Mouse (Mus musculus) brain, adult 2 months (tissue): ENCODE data around the gene Wdr77.
"Not testable (repeated sequence)": the region's sequence is repeated elsewhere in the genome, so short reads cannot be mapped to it uniquely, and the experiment has no call there.

Experiments
- DNase-seq: peaks from one replicate; pipeline ENCODE4 v3.0.0; 2011; ENCODE audit warnings: low read depth, low spot score

Wdr77 gene

DNA sequence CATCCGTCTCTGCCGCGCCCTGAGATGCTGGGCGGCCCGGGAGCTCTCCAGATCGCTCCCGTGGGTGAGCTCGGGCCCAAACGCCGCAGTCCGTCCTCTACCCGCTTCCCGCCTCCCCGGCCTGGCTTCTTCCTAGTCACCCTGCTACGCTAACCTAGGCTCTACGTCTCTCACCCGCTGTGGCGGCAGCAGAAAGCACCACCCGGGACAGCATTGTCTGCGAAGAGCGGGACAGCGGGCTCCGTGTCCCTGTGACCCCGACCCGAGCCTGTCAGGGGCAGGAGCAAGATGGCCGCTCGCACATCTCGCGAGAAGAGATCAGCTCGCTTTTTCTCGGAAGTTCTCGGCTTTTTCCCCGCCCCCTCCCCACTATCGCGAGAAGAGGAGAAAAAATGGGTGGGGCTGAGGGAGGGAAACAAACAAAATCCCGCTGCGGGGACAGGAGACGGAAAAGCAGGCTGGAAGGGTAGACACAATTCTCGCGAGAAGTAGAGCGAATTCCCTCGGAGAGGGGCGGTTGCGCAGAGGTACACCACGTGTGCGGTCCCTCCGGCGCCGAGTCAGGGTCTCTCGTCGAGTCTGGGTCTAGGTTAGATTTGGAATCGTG lies at the start of gene Wdr77:
Gene Wdr77 (plus strand): TSS at position 396 of the 607 bp plus-strand sequence.
- DNase-seq: peak; percentile 99

DNA sequence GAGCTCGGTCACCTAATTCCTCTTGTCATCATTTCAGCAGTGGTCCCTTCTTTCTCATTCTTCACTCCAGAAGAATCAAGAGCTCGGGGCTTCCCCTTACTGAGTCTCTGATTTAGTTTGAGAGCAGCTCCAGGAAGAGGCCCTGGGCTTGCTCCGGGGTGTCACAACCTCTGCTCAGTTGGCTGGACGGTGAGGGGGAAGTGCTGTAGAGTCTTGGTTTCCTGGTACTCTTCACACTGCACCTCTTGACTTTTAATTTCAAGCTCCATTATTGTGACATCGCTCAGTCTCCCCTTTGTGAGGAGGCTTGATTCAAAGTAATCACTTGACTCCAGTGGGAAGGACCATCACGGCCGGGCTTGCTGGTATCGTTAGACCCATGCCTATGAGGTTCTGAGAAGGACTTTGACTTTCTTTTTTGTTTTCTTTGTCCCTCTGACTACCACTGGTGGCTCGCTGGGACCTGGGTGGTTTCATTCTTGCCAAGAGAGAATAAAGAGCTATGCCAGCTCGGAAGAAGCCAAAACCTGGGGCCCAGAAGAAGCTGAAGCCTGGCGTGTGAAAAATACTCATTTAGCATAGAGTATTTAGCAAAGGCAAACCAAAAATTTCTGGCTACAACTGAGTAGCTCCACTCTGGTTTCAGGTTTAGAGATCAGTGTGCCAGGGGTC lies 48.5 kb upstream of the Wdr77 start:
- no peak for DNase-seq

DNA sequence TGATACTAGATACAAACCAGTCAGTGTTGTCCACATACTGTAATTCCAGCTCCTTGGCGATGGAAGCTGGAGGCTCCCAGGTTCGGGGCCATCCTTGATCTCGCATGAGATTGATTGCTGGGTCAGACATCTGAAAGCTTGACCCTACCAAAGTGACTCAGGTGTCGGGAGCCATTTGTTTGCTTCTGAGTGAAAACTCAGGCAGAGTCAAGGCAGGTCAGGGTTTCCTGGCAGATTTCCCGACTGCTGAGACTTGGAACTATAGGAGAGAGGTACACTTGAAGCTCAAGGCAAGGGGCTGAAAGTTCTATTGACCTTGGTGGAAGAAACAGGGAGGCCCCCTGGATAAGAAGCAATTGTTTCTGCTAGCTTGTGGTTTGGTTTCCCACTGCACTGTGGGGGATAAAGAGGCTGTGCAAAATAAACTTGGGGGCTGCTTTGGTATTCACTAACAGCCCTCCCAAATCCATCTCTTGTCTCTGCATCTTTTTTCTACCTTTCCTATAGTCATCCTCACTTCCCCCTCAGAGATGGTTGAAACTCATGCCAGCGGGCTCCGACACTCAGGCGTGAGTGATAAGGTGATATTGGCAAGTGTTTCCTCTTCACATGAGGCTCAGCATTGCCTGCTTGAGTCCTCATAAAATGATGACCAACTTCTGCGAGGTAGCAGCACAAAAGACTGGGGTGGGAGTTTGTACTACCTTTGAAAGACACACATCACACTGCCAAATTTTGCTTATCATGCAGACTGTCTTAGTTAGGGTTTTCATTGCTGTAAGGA lies 46.9 kb upstream of the Wdr77 start:
- DNase-seq: no peak

DNA sequence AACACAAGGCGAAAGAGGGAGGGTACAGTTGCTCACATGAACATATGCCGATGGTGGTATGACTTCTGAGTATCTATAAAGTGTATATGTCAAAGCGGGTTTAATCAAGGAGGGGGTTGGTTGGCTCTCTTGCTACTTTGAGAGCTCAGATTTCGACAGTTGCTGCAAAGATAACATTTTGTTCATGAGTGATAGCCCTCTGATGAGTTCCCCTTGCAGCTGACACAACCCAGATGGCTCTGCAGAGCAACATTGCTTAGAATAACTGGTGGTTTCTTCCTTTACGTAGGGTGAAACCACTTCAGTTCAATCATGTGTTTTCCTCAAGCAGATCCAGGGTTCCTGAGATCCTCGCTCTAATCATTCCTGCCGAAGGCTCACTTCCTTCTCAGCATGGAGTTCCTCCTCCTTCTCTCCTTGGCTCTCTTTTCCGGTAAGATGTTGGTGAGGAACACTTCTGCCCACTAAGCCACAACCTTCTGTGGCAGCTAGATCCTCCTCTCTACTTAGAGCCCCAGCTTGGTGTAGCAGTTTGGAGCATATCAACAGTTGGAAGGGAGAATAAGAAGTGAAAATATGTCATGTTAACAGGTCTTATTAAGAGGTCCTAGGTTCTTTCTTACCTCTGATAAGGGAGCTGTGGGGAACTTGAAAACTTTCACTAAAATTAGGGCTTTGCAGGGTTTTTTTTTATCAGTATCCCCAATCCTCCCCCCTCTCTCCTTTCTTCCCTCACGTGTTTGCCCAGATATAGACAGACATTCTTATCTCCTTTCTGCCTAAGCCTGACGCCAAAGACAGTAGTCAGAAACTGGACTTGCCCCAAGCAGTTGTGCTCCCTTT lies 45.1 kb upstream of the Wdr77 start:
- DNase-seq: no peak

DNA sequence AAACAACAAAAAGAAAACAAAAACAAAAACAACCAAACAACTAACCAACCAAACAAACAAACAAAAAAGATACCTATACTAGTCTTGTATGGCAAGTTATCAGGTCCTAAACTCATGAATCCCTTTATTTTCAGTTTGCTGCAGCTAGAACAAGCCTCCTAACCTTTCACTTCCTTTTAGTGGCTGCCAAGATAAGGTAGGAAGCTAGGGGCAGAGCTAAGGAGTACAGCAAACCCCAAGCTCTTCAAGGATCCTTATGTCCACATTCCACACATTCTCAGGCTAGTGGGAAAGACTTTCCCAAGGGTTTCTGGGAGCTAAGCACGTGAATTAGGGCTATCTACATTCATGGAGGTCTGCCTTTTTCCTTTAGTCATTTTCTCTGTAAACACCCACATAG lies 43.9 kb upstream of the Wdr77 start:
- no peak for DNase-seq

DNA sequence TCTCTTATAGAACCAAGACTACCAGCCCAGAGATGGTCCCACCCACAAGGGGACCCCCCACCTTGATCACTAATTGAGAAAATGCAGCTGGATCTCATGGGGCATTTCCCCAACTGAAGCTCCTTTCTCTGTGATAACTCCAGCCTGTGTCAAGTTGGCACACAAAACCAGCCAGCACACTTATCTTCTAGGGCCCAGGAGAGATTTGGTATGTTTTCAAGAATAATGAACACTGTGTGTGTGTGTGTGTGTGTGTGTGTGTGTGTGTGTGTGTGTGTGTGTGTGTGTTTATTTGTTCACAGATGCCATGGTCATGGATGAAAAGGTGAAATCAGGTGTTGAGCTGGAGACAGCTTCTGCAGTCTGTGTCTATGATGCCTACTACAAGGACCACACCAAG lies 42.7 kb upstream of the Wdr77 start:
- DNase-seq: not testable (repeated sequence)

DNA sequence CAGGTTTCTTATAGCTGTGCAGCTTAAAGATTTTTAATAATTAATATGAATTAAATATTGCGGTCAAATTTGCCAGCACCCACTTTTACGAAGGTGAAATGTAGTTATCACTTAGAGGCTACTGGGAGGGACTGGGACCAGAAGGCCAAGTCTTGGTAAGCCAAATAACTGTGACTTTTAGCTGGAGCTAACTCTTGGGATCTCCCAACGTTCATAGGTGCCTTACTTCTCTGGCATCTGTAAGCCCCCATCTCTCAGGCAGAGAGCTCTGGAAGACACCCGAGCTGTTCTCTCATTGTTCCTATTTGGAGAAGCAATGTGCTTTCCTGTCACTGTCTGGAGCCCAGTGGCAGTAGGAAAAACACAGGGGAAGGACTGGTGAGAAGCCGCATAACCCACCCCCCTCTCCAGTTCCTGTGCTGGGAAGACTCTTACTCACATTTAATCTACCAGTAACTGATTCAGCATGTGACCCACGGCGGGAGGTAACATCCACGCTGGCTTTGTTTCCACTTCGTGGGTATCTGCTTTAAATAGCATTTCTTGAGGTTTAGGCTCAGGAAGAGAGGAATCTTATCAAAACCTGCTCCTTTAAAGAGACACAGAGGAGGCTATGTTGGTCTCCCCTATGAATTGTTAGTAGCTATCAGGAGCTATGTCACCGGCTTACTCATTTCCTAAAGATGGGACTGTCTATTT lies 41.4 kb upstream of the Wdr77 start:
- no peak for DNase-seq

DNA sequence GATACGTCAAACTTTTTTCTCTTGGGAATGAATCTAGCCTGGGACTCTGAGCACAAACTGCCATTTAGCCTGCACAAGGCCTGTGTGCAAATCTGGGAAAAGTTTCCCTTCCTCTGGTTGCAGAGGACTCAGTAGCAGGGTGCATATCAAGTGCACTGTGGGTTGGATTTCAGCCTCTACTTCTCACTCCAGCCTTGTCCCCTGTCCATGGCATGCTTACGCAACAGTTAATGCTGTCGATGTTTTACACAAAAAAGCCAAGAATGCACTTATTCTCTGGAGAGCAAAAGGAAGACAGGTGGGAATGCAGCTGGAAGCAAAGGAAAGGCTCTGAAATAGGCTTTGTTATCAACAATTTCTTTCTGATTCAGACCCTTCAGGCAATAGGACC lies 40.8 kb upstream of the Wdr77 start:
- no peak for DNase-seq

DNA sequence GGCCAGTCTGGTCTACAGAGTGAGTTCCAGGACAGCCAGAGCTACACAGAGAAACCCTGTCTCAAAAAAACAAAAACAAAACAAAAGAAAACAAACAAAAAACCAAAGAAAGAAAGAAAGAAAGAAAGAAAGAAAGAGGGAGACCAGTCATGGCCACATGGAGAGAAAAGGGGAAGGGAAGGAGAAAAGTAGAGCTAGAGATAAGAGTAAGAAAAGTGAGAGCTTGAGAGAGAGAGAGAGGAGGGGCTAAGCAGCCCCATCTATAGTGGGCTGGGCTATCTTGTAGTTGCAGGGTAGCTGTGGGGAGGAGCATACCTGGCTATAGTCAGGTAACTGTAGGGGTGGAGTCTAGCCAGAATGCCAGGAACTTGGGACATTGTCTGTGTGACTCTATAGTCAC lies 38.4 kb upstream of the Wdr77 start:
- not testable (repeated sequence) for DNase-seq

DNA sequence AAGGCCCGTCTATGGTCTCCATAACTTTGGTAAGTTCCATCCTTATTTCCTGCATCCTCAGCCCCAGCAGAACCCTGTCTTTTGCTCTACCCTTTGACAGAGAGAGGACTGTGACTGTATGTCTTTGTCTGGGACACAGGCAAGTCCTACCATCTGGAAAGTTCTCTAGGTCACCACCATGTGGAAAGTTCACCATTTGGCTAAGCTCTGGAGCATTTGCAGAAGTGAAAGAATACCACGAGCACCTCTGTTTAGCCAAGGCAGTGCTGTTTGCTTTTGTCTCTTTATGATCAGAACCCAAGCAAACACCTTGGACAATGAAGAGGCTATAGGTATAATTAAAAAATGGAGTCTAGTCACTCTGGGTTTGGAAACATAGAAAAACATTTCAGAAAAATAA lies 37.2 kb upstream of the Wdr77 start:
- DNase-seq: no peak

DNA sequence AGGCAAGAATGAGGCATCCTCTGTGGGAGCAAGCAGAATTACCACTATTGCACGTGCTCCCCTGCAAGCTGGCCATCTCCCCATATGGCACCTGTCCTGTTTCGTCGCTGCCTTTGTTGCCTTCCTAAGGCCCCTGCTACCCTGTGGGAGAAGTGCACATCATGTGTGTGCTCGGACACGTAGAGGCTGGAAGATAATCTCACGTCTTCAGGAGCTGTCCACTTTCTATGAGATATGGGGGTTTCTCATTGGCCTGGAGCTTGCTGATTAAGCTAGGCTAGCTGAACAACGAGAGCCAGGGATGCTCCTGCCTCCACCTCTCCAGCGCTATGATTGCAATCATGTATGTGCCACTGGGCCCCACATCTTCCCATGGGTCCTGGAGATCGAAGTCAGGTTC lies 34.6 kb upstream of the Wdr77 start:
- no peak for DNase-seq

DNA sequence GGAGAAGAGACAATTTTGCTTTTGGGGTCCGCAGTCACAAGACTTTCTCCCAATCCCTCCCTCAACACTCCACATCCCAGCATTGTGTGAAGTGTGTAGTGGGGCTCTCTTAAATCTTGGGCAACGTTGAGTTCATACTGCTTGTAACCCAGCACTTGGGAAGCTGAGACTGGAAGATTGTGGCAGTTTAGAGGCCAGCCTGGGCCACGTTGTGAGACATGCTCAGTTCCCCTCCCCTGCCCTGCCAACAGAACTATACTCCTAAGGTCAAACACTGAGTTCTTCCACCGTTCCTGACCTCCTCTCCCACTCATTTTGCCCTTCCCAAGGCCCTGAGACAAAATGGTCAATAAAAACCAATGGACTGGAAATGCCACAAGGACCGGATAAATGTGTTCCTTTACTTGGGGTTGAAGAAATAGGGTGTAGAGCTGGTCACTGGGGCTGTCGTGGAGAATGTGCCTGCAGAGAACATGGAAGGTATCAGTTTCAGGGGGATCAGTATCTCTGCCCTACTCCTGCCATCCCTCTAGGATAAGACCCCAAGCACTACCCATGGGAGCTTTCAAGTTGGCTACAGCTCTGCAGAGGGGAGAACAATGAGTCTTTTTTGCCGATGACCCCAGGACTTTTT lies 31.5 kb upstream of the Wdr77 start:
- no peak for DNase-seq

DNA sequence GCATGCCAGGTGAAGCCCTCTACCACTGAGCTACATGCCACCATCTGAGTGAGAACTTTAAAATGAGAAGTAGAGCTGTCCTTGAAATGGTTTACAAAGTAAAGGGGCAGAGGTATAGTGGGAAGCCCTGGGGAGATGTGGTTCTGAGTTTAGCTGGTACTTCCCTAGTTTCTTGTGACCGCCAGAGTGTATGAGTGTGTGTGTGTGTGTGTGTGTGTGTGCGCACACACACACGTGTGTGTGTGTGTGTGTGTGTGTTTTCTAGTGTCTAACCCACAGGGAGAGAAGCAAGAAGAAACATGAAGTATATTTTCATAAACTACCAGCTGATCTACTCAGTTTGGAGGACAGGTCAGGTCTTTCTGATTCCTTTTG lies 31.0 kb upstream of the Wdr77 start:
- no peak for DNase-seq

DNA sequence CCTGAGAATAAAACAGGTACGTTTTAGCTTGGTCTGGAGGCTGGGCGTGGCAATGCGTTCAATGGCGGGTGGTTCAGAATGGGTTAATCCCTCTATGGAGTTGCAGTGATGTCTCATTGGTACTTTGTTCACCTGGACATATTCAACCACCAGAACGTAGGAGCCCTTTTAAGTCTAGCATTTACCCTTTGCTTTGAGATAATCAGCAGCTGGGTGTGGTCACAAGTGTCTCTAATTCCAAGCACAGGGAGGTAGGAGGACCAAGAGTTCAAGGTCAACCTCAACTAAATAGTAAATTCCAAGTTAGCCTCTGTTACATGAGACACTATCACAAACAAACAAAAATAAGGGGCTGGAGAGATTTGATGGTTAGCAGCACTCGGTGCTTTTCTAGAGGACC lies 30.4 kb upstream of the Wdr77 start:
- no peak for DNase-seq

DNA sequence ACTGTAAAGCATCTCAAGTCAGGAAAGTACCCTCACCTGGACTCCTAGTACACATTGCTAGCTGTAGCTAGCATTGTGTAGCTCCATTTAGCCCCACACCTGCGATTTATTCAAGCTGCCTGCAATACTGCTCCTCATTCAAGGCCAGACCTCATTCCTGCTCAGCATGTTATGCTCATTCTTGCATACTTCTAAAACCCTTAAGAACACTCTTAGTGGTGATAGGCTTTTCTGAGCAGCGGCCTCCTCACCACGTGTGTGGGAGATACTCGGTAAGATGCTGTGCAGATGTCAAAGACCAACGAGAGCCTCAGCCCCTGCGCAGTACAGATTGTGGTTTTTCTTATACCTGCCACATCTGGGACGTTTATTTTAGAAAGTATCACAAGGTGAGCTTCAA lies 29.3 kb upstream of the Wdr77 start:
- no peak for DNase-seq

DNA sequence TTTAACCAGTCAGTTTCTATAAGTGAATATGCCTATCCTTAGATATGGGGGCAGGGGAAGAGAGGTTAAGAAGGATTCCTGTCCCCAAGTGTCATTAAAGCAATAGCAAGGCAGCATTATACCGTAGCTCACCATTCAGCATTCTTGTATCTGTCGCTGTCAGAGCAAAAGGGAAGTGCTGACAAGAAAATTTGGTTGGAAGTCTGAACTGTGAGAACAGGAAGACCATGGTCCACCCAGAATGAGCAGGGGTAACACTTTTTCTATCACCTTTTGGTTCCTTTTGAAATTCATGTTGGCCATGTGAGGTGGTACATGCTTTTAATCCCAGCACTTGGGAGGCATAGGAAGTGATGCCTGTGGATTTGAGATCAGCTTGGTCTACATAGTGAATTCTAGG lies 28.1 kb upstream of the Wdr77 start:
- DNase-seq: no peak

DNA sequence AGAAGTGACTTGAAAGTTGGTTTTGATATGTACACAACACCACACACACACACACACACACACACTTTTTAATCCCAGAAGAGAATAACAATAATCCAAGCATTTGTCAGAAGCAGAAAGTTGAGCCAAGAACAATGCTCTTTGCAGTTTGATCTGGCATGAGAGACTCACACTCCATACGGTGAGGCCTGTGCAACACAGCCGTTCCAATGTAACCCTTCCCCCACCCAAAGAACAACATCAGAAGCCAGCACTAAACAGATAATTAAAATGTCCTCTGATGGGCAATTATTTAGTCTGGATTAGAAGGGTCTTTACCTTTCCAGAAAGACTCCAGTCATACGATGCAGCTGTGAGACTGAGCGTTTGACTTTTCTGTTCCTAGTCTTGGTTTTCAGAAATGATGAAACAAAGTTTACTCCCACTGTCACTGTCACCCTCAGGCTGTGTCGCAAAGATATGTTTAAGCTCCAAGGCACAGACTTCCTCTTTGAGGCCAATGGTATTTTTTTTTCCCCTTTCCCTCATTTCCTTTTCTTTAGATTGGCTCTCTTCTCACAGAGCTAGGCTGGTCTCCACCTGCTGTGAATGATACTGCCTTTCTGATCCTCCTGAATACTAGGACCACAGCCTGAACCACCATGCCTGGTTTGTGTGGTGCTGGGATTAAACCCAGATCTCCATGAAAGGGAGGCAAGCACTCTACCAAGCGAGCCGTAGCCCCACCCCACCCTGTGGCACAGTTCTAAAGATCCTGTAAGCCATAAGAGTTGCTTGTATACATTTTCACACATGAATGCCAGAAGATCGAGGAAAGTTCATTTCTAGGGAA lies 26.7 kb upstream of the Wdr77 start, which contains the start of gene I830077J02Rik:
Gene I830077J02Rik (minus strand): TSS at position 425 of the 832 bp plus-strand sequence.
- DNase-seq: no peak

DNA sequence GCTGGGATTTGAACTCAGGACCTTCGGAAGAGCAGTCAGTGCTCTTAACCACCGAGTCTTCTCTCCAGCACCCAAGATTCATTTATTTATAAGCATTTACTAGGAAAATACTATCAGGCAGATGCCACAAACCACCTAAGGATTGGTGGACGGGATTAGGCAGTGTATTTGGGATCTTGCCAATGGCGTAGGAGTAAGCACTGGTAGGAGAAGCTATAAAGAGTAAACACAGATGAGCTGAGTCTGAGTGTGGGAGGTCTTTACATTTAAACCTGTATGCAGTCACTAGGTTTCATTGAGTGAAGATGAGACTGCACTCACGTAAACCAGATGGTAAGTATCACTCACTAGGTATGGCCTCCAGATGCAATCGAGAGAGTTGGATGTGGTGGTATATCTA lies 25.2 kb upstream of the Wdr77 start:
- peak; percentile 59 for DNase-seq

DNA sequence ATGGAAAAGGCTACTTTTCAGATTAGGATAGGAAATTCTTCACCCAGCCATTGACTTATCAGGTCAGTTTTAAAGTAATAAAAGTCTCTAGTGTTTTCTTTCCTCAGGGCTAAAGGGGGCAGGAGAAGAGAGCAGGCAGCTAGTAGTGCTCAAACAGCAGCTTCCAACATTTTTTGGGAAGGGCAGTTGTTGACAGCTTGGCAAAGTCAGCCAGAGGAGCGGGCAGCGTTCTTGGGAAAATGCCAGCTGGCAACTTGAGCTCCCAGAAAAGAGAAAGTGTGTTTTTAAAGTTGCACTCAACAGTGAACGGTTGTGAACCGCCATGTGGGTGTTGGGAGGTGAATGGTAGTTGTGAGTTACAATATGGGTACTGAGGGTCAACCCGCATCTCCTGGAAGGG lies 24.1 kb upstream of the Wdr77 start:
- peak; percentile 22 for DNase-seq

DNA sequence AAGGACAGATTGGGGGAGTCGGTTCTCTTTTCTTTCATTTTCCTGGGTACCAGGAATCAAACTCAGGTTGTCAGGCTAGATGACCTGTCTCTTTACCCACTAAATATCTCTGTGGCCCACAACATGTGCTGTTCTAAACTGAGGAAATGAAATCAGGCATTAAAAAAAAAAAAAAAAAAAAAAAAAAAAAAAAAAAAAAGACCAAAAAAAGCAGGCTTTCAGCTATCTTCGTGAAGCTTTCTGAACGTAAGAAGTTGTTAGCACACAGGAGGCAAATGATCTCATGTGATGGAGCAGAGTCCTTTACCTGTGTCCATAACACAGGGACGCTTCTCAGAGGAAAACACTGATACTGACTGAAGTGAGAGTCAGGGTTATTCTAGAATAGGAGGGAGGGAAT lies 23.1 kb upstream of the Wdr77 start:
- no peak for DNase-seq
